8 mouse cellular contexts compared by ENCODE assay signal in the genomic region with DNA sequence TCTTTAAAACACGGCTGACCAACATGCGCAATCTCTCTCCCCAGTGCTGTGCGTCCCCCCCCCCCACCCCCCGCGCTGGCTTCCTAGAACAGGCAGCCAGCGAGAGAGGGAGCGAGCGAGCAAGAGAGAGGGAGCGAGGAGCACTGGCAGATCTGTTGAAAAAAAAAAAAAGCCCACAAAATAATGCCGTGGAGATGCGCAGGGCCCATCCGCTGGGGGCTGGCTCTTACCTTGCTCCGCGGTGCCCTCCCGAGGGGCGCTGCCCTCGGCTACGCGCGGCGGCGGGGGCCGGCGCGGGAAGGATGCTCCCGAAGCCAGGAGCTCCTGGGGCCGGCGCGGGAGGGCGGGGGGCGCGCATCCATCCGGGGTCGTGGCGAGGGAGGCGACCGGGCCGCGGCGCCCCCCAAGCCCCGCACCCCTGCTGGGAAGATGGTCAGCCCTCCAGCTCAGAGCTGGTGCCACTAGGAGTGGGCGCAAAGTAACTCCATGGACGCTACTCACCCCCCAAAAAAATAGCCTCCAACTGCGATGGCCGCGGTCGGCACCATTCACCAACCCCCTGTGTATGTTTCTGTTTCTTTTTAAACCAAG. TPM values are rescaled to one million over a fixed set of nuclear protein-coding genes. Genes with fewer than 3 reads are reported as not detected.
DNase-seq lines count a peak whose midpoint lies in the region; ATAC-seq and TF ChIP-seq lines count a peak whose summit lies in the region.

Gene Jade2 (minus strand): TSS at position 573 of the 591 bp plus-strand sequence.

- WGBS in intestine, postnatal 0 days = 1% methylated on average over 37 of the region's 47 CpGs
- WGBS in limb, embryonic 10.5 days = under 1% methylated on average over 47 of the region's 47 CpGs
- WGBS in midbrain, embryonic 11.5 days = under 1% methylated on average over 37 of the region's 47 CpGs

- peak; percentile 5; the same call in 1 of the 2 replicates for ATAC-seq in intestine, postnatal 0 days
- ATAC-seq in midbrain, embryonic 11.5 days (ENCODE audit: low FRiP score) = 0 out of 2 replicates have a peak, but pooled peaks have one; percentile 12
- ATAC-seq in megakaryocyte-erythroid progenitor cell, adult 5-6 weeks (replicated peaks; ENCODE audit: low FRiP score, low TSS enrichment, poor library complexity, severe bottlenecking) = no peak

- no peaks in the 10 kb centered on the region; the same call in 1 of the 2 replicates for H3K4me1 ChIP-seq in cortical plate, adult 2 months (ENCODE audit: control insufficient read depth, insufficient read depth, low read length)
- peaks cover 5% of the 10 kb centered on the region; the same call in 1 of the 2 replicates for H3K4me1 ChIP-seq in intestine, postnatal 0 days (replicated peaks; ENCODE audit: control insufficient read depth, insufficient read depth, low read length)
- H3K4me1 ChIP-seq in limb, embryonic 10.5 days = peaks cover 60% of the 10 kb centered on the region
- peaks cover 19% of the 10 kb centered on the region for H3K4me1 ChIP-seq in midbrain, embryonic 11.5 days (ENCODE audit: control insufficient read depth, insufficient read depth, low read length)

- H3K36me3 ChIP-seq in intestine, postnatal 0 days (ENCODE audit: control insufficient read depth, insufficient read depth) = no peaks in the 10 kb centered on the region
- no peaks in the 10 kb centered on the region for H3K36me3 ChIP-seq in limb, embryonic 10.5 days
- H3K36me3 ChIP-seq in midbrain, embryonic 11.5 days (ENCODE audit: control insufficient read depth, insufficient read depth, low read length) = no peaks in the 10 kb centered on the region

- peak; percentile 76 to 92 for DNase-seq in adrenal gland, adult (ENCODE audit: inconsistent age in 2 of 2, low spot score in 1 of 2)
- DNase-seq in heart, adult 11 months = peak; percentile 98
- DNase-seq in limb, embryonic 10.5 days (ENCODE audit: low spot score) = peak; percentile 64
- peak; percentile 96 for DNase-seq in midbrain, embryonic 11.5 days (ENCODE audit: low spot score, missing footprints)
- peak; percentile 67 for DNase-seq in skeletal muscle tissue, adult 2 months (ENCODE audit: low read depth, low spot score)

- no peak for TF ChIP-seq POLR2A in cortical plate, adult 2 months (IDR thresholded peaks at IDR 0.05; ENCODE audit: extremely low read depth, insufficient read depth, low read length)

- peak within 1 kb of the TSS; percentile 90 for H3K4me3 ChIP-seq in cortical plate, adult 2 months (ENCODE audit: insufficient read depth, low read length)
- H3K4me3 ChIP-seq in intestine, postnatal 0 days (ENCODE audit: low read depth, low read length) = peak within 1 kb of the TSS; percentile 84
- peak within 1 kb of the TSS; percentile 74 for H3K4me3 ChIP-seq in limb, embryonic 10.5 days
- H3K4me3 ChIP-seq in midbrain, embryonic 11.5 days (ENCODE audit: low read depth, low read length) = peak within 1 kb of the TSS; percentile 58

- peak within 1 kb of the TSS; percentile 99 for H3K27ac ChIP-seq in cortical plate, adult 2 months (ENCODE audit: insufficient read depth, low read length)
- peak within 1 kb of the TSS; percentile 96 for H3K27ac ChIP-seq in intestine, postnatal 0 days (ENCODE audit: low read depth, low read length)
- H3K27ac ChIP-seq in limb, embryonic 10.5 days = peak within 1 kb of the TSS; percentile 78
- no peak within 1 kb of the TSS for H3K27ac ChIP-seq in midbrain, embryonic 11.5 days (ENCODE audit: low read depth, low read length)

- H3K9me3 ChIP-seq in intestine, postnatal 0 days (ENCODE audit: control insufficient read depth) = no peaks in the 10 kb centered on the region
- no peaks in the 10 kb centered on the region for H3K9me3 ChIP-seq in limb, embryonic 10.5 days (replicated peaks)
- H3K9me3 ChIP-seq in midbrain, embryonic 11.5 days (ENCODE audit: control insufficient read depth, low read length) = no peaks in the 10 kb centered on the region

- H3K27me3 ChIP-seq in intestine, postnatal 0 days (replicated peaks; ENCODE audit: control insufficient read depth, insufficient read depth, low read length) = no peaks in the 10 kb centered on the region
- peaks cover 69% of the 10 kb centered on the region for H3K27me3 ChIP-seq in limb, embryonic 10.5 days (ENCODE audit: low read depth, poor library complexity, severe bottlenecking)
- H3K27me3 ChIP-seq in midbrain, embryonic 11.5 days (ENCODE audit: control insufficient read depth, insufficient read depth, low read length) = peaks cover 23% of the 10 kb centered on the region

- no peak for TF ChIP-seq CTCF in cortical plate, adult 2 months (IDR thresholded peaks at IDR 0.05; ENCODE audit: extremely low read depth, insufficient read depth, low read length)
- peak; percentile 41 for TF ChIP-seq CTCF in intestine, postnatal 0 days (IDR thresholded peaks at IDR 0.05; ENCODE audit: low read depth)

- peak within 1 kb of the TSS; percentile 81 for H3K9ac ChIP-seq in intestine, postnatal 0 days (ENCODE audit: low read depth, low read length)
- peak within 1 kb of the TSS; percentile 73 for H3K9ac ChIP-seq in midbrain, embryonic 11.5 days (ENCODE audit: low read length)

- H3K4me2 ChIP-seq in intestine, postnatal 0 days (replicated peaks; ENCODE audit: low read depth) = peak within 1 kb of the TSS; percentile 97
- H3K4me2 ChIP-seq in midbrain, embryonic 11.5 days = peak within 1 kb of the TSS; percentile 100

RNA-seq across cellular contexts. Expression of gene Jade2, which starts in this region (rescaled TPM):
- 24.2 and 24.5 TPM in 2 replicates for polyA plus RNA-seq in cortical plate, adult 2 months (2012; rRNA removed)
- polyA plus RNA-seq in intestine, postnatal 0 days (2015; fragmentation: Nextera tagmentation; extraction: Ambion mirVana) = 1.7 and 2.1 TPM in 2 replicates
- 0.69 and 0.78 TPM in 2 replicates for polyA plus RNA-seq in limb, embryonic 10.5 days (2016; fragmentation: Nextera tagmentation; extraction: Ambion mirVana)
- polyA plus RNA-seq in midbrain, embryonic 11.5 days (2014; fragmentation: Nextera tagmentation; extraction: Ambion mirVana) = 0.20 and 0.22 TPM in 2 replicates
- total RNA-seq in megakaryocyte-erythroid progenitor cell, adult 5-6 weeks (2014; fragmentation: Nextera tagmentation) = 11.1 and 12.1 TPM in 2 replicates
- 7.1 and 8.9 TPM in 2 replicates for total RNA-seq in megakaryocyte-erythroid progenitor cell, adult 5-6 weeks (2017)

Comparison
In these comparisons a context has a peak if more than half of its experiments do, and no peak if none do; other contexts are left out.
1. Peak in DNase-seq, H3K4me3 ChIP-seq and H3K27ac ChIP-seq in limb, embryonic 10.5 days; RNA of the gene not detected or under 1 TPM.
2. Peak in DNase-seq, ATAC-seq, H3K4me3 ChIP-seq, H3K9ac ChIP-seq and H3K4me2 ChIP-seq in midbrain, embryonic 11.5 days; RNA of the gene not detected or under 1 TPM.